Comparison of ENCODE assay signal across 8 mouse cellular contexts in genomic region chr5:123134186-123134874, GRCm38 (mm10). TPM values are rescaled to one million over a fixed set of nuclear protein-coding genes. Genes with fewer than 3 reads are reported as not detected.
DNase-seq lines count a peak whose midpoint lies in the region; ATAC-seq and TF ChIP-seq lines count a peak whose summit lies in the region.

No protein-coding gene starts in this region.

- no peak for TF ChIP-seq POLR2A in testis, adult 2 months (IDR thresholded peaks at IDR 0.05; ENCODE audit: control insufficient read depth, low read depth, low read length)

- H3K4me3 ChIP-seq in embryonic facial prominence, embryonic 12.5 days, result peak overlapping the region; percentile 71
- peak overlapping the region; percentile 29 to 93 for H3K4me3 ChIP-seq in heart, embryonic 14.5 days (ENCODE audit: control insufficient read depth in 1 of 2, insufficient read depth in 1 of 2, low read depth in 1 of 2, low read length in 2 of 2)
- H3K4me3 ChIP-seq in testis, adult 2 months (ENCODE audit: control insufficient read depth, low read depth, low read length), result peak overlapping the region; percentile 63

- peaks cover 72% of the 10 kb centered on the region for H3K4me1 ChIP-seq in embryonic facial prominence, embryonic 12.5 days
- peaks cover 60 to 70% of the 10 kb centered on the region in 2 experiments for H3K4me1 ChIP-seq in heart, embryonic 14.5 days (ENCODE audit: control insufficient read depth in 2 of 2, insufficient read depth in 2 of 2, low read length in 2 of 2)
- H3K4me1 ChIP-seq in testis, adult 2 months (ENCODE audit: control insufficient read depth, insufficient read depth, low read length), result peaks cover 53% of the 10 kb centered on the region

- DNase-seq in urinary bladder, postnatal 36 days (ENCODE audit: low spot score in 2 of 2), result peak; percentile 42 to 66
- no peak for DNase-seq in urinary bladder, postnatal 4 days (ENCODE audit: low spot score in 2 of 2)
- peak; percentile 79 for DNase-seq in kidney, postnatal 10 days
- peak; percentile 90 for DNase-seq in lung, postnatal 36 days
- DNase-seq in thymus, postnatal 10 days (ENCODE audit: low spot score in 2 of 2), result no peak

- no peaks in the 10 kb centered on the region for H3K27me3 ChIP-seq in embryonic facial prominence, embryonic 12.5 days
- no peaks in the 10 kb centered on the region for H3K27me3 ChIP-seq in heart, embryonic 14.5 days (ENCODE audit: control insufficient read depth, insufficient read depth, low read length)
- no peaks in the 10 kb centered on the region for H3K27me3 ChIP-seq in testis, adult 2 months (ENCODE audit: control insufficient read depth, insufficient read depth, low read length)

- WGBS in embryonic facial prominence, embryonic 12.5 days, result 41% methylated on average over 13 of the region's 13 CpGs
- WGBS in heart, embryonic 14.5 days, result 3% methylated on average over 13 of the region's 13 CpGs

- H3K9ac ChIP-seq in embryonic facial prominence, embryonic 12.5 days, result no peak overlapping the region; the same call in 1 of the 2 replicates
- peak overlapping the region; percentile 100 for H3K9ac ChIP-seq in heart, embryonic 14.5 days (ENCODE audit: low read length)

- no peaks in the 10 kb centered on the region for H3K9me3 ChIP-seq in embryonic facial prominence, embryonic 12.5 days
- no peaks in the 10 kb centered on the region for H3K9me3 ChIP-seq in heart, embryonic 14.5 days (ENCODE audit: control insufficient read depth, low read length)

- no peak for ATAC-seq in embryonic facial prominence, embryonic 12.5 days (ENCODE audit: insufficient number of reproducible peaks, insufficient read depth, low FRiP score, low TSS enrichment)
- peak; percentile 10; the same call in 1 of the 2 replicates for ATAC-seq in heart, embryonic 14.5 days (ENCODE audit: insufficient number of reproducible peaks, insufficient read depth, low FRiP score, low read depth)

- TF ChIP-seq CTCF in testis, adult 2 months (IDR thresholded peaks at IDR 0.05; ENCODE audit: control insufficient read depth, insufficient read depth, insufficient replicate concordance, low read depth, low read length), result no peak

- peak overlapping the region; percentile 100 for H3K27ac ChIP-seq in embryonic facial prominence, embryonic 12.5 days
- H3K27ac ChIP-seq in heart, embryonic 14.5 days (replicated peaks in 1 of 2; ENCODE audit: control insufficient read depth in 1 of 2, insufficient read depth in 1 of 2, low read depth in 2 of 2, low read length in 2 of 2), result peak overlapping the region; percentile 100
- H3K27ac ChIP-seq in testis, adult 2 months (ENCODE audit: control insufficient read depth, insufficient read depth, low read depth, low read length), result peak overlapping the region; percentile 45

- H3K4me2 ChIP-seq in embryonic facial prominence, embryonic 12.5 days (replicated peaks), result peak overlapping the region; percentile 99
- H3K4me2 ChIP-seq in heart, embryonic 14.5 days (ENCODE audit: low read length), result peak overlapping the region; percentile 95

- H3K36me3 ChIP-seq in embryonic facial prominence, embryonic 12.5 days, result peaks cover 15% of the 10 kb centered on the region
- 0 out of 2 replicates have a peak, but pooled peaks cover 15% of the 10 kb centered on the region for H3K36me3 ChIP-seq in heart, embryonic 14.5 days (ENCODE audit: control insufficient read depth, insufficient read depth, low read length)
- H3K36me3 ChIP-seq in testis, adult 2 months (ENCODE audit: control insufficient read depth, insufficient read depth, low read length), result no peaks in the 10 kb centered on the region

RNA-seq across cellular contexts. Expression of gene Rhof, which starts 1.8 kb away (rescaled TPM):
- polyA plus RNA-seq in embryonic facial prominence, embryonic 12.5 days (2016; fragmentation: Nextera tagmentation; extraction: Ambion mirVana), result 2.9 and 3.4 TPM in 2 replicates
- 0.99 and 2.0 TPM in 2 replicates for polyA plus RNA-seq in heart, embryonic 14.5 days (2014; fragmentation: Nextera tagmentation; extraction: Ambion mirVana)
- 0.78 and 1.1 TPM in 2 replicates for polyA plus RNA-seq in testis, adult 2 months (2012; rRNA removed)

RNA-seq across cellular contexts. Expression of gene Setd1b, which starts 7.7 kb away (rescaled TPM):
- polyA plus RNA-seq in embryonic facial prominence, embryonic 12.5 days (2016; fragmentation: Nextera tagmentation; extraction: Ambion mirVana), result 11.7 and 12.4 TPM in 2 replicates
- polyA plus RNA-seq in heart, embryonic 14.5 days (2014; fragmentation: Nextera tagmentation; extraction: Ambion mirVana), result 7.9 and 9.3 TPM in 2 replicates
- polyA plus RNA-seq in testis, adult 2 months (2012; rRNA removed), result 11.3 and 13.7 TPM in 2 replicates

RNA-seq across cellular contexts. Expression of gene Psmd9, which starts 34.9 kb away (rescaled TPM):
- polyA plus RNA-seq in embryonic facial prominence, embryonic 12.5 days (2016; fragmentation: Nextera tagmentation; extraction: Ambion mirVana), result 89.0 and 95.5 TPM in 2 replicates
- polyA plus RNA-seq in heart, embryonic 14.5 days (2014; fragmentation: Nextera tagmentation; extraction: Ambion mirVana), result 53.0 and 64.3 TPM in 2 replicates
- 36.3 and 37.1 TPM in 2 replicates for polyA plus RNA-seq in testis, adult 2 months (2012; rRNA removed)

RNA-seq across cellular contexts. Expression of gene Hpd, which starts 48.2 kb away (rescaled TPM):
- polyA plus RNA-seq in embryonic facial prominence, embryonic 12.5 days (2016; fragmentation: Nextera tagmentation; extraction: Ambion mirVana), result not detected in 2 replicates
- polyA plus RNA-seq in heart, embryonic 14.5 days (2014; fragmentation: Nextera tagmentation; extraction: Ambion mirVana), result not detected in 2 replicates
- polyA plus RNA-seq in testis, adult 2 months (2012; rRNA removed), result 1.7 TPM in 2 replicates

Comparison
In these comparisons a context has a peak if more than half of its experiments do, and no peak if none do; other contexts are left out.
1. DNase-seq: peak in urinary bladder, postnatal 36 days (2 of 2), kidney, postnatal 10 days (single experiment) and lung, postnatal 36 days (single experiment); none in urinary bladder, postnatal 4 days (0 of 2) and thymus, postnatal 10 days (0 of 2).
2. H3K27ac ChIP-seq: peak in every context shown above with its lines; median percentile 100 in embryonic facial prominence, embryonic 12.5 days; 100 in heart, embryonic 14.5 days; 45 in testis, adult 2 months.
3. Peak in every context shown above with its lines, with median percentiles within 50 percentile points of each other: H3K4me3 ChIP-seq.